ENCODE assay signal across 8 mouse cellular contexts in the genomic region with DNA sequence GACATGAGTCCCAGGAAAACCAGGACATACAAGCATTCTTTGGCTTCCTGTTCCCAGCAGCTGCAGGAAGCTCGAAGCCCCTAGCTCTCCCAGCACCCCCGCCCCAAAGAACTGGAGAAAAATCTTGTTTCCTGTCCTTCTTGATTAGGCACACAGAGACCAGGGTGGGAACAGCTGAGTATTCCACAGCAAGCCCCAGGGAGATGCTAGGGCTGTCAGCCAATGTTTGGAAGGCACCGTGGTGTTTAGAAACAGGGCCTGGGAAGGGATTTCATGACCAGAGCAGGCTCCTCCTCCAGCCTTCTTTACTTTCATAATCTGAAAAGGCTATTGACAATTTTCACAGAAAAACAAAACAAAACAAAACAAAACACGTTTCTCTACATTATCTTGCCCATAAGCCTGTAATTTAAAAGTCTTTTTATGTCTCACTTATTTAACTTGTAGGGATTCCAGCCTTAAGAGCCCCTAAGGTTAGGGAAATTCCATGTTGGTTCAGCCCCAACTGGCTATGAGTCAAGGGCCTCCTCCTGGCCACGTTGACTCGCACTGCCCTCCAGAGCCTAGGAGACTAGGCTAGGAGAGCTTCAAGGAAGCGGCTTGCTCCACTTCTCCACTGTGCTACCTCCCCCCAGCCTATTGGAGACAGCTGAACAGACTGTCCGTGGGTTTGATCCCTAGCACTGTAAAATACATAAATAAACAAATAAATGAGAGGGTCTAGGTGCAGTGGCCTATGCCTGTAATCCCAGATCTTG. TPM values are rescaled to one million over a fixed set of nuclear protein-coding genes. Genes with fewer than 3 reads are reported as not detected.
A peak's percentile ranks its signal among the peaks of the same experiment; 100 is the strongest.
DNase-seq lines count a peak whose midpoint lies in the region; ATAC-seq and TF ChIP-seq lines count a peak whose summit lies in the region.

No protein-coding gene starts in this region.

- intact Hi-C loops in gastrocnemius, postnatal 14 days (cut with DNase I; ENCODE audit: low total_unique reads) = no loop called here

- no peak overlapping the region for H3K9ac ChIP-seq in limb, embryonic 13.5 days

- peak; percentile 70 for TF ChIP-seq POLR2A in myocyte (IDR thresholded peaks at IDR 0.05; ENCODE audit: insufficient read length, low read depth)
- TF ChIP-seq POLR2A in thymus, adult 2 months (IDR thresholded peaks at IDR 0.05; ENCODE audit: control insufficient read depth, extremely low read depth, insufficient read depth, low read length, poor library complexity) = no peak

- H3K4me1 ChIP-seq in limb, embryonic 13.5 days = 0 out of 2 replicates have a peak, but pooled peaks cover 3% of the 10 kb centered on the region
- H3K4me1 ChIP-seq in limb, embryonic 10.5 days = peaks cover 4% of the 10 kb centered on the region; the same call in 1 of the 2 replicates
- H3K4me1 ChIP-seq in thymus, adult 2 months (replicated peaks; ENCODE audit: control insufficient read depth, insufficient read depth, low read length) = no peaks in the 10 kb centered on the region

- H3K36me3 ChIP-seq in limb, embryonic 13.5 days = no peaks in the 10 kb centered on the region
- H3K36me3 ChIP-seq in limb, embryonic 10.5 days = no peaks in the 10 kb centered on the region
- H3K36me3 ChIP-seq in myocyte (ENCODE audit: control insufficient read depth, insufficient read depth) = no peaks in the 10 kb centered on the region
- no peaks in the 10 kb centered on the region for H3K36me3 ChIP-seq in thymus, adult 2 months (ENCODE audit: control insufficient read depth, insufficient read depth, low read length)

- WGBS in limb, embryonic 13.5 days = 42% methylated on average over 8 of the region's 8 CpGs
- WGBS in limb, embryonic 10.5 days = 53% methylated on average over 8 of the region's 8 CpGs
- 65% methylated on average over 8 of the region's 8 CpGs for WGBS in thymus, adult 2 months

- H3ac ChIP-seq in myocyte (ENCODE audit: control insufficient read depth, insufficient read length) = no peak overlapping the region

- no peak overlapping the region for H3K4me3 ChIP-seq in limb, embryonic 13.5 days
- no peak overlapping the region for H3K4me3 ChIP-seq in limb, embryonic 10.5 days
- H3K4me3 ChIP-seq in myocyte = no peak overlapping the region
- no peak overlapping the region for H3K4me3 ChIP-seq in thymus, adult 2 months (ENCODE audit: control insufficient read depth, insufficient read depth, low read length)

- no peak overlapping the region for H3K27ac ChIP-seq in limb, embryonic 13.5 days
- H3K27ac ChIP-seq in limb, embryonic 10.5 days = no peak overlapping the region
- no peak overlapping the region for H3K27ac ChIP-seq in thymus, adult 2 months (ENCODE audit: control insufficient read depth, insufficient read depth, low read length)

- no peak for DNase-seq in limb, embryonic 10.5 days (ENCODE audit: low spot score)
- peak; percentile 93 for DNase-seq in gastrocnemius, postnatal 14 days
- peak; percentile 57 for DNase-seq in kidney, adult 18-20 months
- no peak for DNase-seq in thymus, adult 2 months
- no peak for DNase-seq in thymus, adult 18-20 months
- no peak for DNase-seq in layer of hippocampus, postnatal 36 days

- H3K4me2 ChIP-seq in limb, embryonic 13.5 days (replicated peaks) = no peak overlapping the region; the same call in 1 of the 2 replicates
- H3K4me2 ChIP-seq in myocyte (ENCODE audit: low read depth) = peak overlapping the region; percentile 69

- no peaks in the 10 kb centered on the region for H3K9me3 ChIP-seq in limb, embryonic 13.5 days
- no peaks in the 10 kb centered on the region for H3K9me3 ChIP-seq in limb, embryonic 10.5 days (replicated peaks)

- no peaks in the 10 kb centered on the region for H3K27me3 ChIP-seq in limb, embryonic 13.5 days
- no peaks in the 10 kb centered on the region for H3K27me3 ChIP-seq in limb, embryonic 10.5 days (ENCODE audit: low read depth, poor library complexity, severe bottlenecking)
- H3K27me3 ChIP-seq in myocyte (ENCODE audit: control insufficient read depth, insufficient read depth, insufficient read length) = no peaks in the 10 kb centered on the region
- no peaks in the 10 kb centered on the region for H3K27me3 ChIP-seq in thymus, adult 2 months (ENCODE audit: control insufficient read depth, insufficient read depth, low read length)

- no peak for TF ChIP-seq CTCF in thymus, adult 2 months (IDR thresholded peaks at IDR 0.05; ENCODE audit: borderline replicate concordance, control insufficient read depth, extremely low read depth, insufficient read depth, low read length, poor library complexity)

- ATAC-seq in limb, embryonic 13.5 days (ENCODE audit: low FRiP score, low read depth) = peak; percentile 72; the same call in 1 of the 2 replicates

- no peaks in the 10 kb centered on the region for H3K79me2 ChIP-seq in myocyte (ENCODE audit: control insufficient read depth, insufficient read depth)

TF ChIP-seq in myocyte, 11 proteins besides CTCF, POLR2A, EP300 and RAD21:
- no peak for TF ChIP-seq CEBPB (IDR thresholded peaks at IDR 0.05; ENCODE audit: insufficient read depth, poor library complexity, severe bottlenecking)
- TF ChIP-seq TCF12 (IDR thresholded peaks at IDR 0.05; ENCODE audit: insufficient read depth, poor library complexity, severe bottlenecking) = peak; percentile 63
- no peak for TF ChIP-seq MAX (IDR thresholded peaks at IDR 0.05; ENCODE audit: low read depth)
- TF ChIP-seq MYOG (IDR thresholded peaks at IDR 0.05; ENCODE audit: control insufficient read depth in 1 of 3, insufficient read depth in 1 of 3, insufficient read length in 2 of 3, low read depth in 2 of 3) = peak; percentile 31 to 83 (median 71)
- TF ChIP-seq TCF3 (IDR thresholded peaks at IDR 0.05; ENCODE audit: insufficient read length, low read depth) = no peak
- TF ChIP-seq E2F4 (IDR thresholded peaks at IDR 0.05; ENCODE audit: insufficient read depth) = no peak
- TF ChIP-seq MYOD1 (IDR thresholded peaks at IDR 0.05; ENCODE audit: control insufficient read depth in 1 of 3, insufficient read length in 2 of 3, low read depth in 2 of 3) = peak; percentile 35 to 84 (median 80)
- TF ChIP-seq USF1 (IDR thresholded peaks at IDR 0.05; ENCODE audit: low read depth) = no peak
- peak; percentile 59 for TF ChIP-seq POLR2AphosphoS2 (IDR thresholded peaks at IDR 0.05; ENCODE audit: insufficient read length, low read depth)
- no peak for TF ChIP-seq REST (IDR thresholded peaks at IDR 0.05; ENCODE audit: insufficient read depth, insufficient read length)
- TF ChIP-seq SRF (IDR thresholded peaks at IDR 0.05; ENCODE audit: control insufficient read depth, insufficient read length, low read depth) = no peak
TF ChIP-seq in myocyte: peak in this region for 4.

RNA-seq across cellular contexts. Expression of a gene that starts 10.0 kb away (rescaled TPM):
- polyA plus RNA-seq in limb, embryonic 13.5 days (2015; fragmentation: Nextera tagmentation; extraction: Ambion mirVana) = 53.0 and 54.0 TPM in 2 replicates
- 32.9 and 35.8 TPM in 2 replicates for polyA plus RNA-seq in limb, embryonic 10.5 days (2016; fragmentation: Nextera tagmentation; extraction: Ambion mirVana)
- 1 to 10 TPM; 9.3 to 9.8 TPM for total RNA-seq in gastrocnemius, postnatal 14 days (2021)
- 37.9 TPM for polyA plus RNA-seq in myocyte (2012; fragmentation: generic; extraction: Trizol)
- polyA plus RNA-seq in thymus, adult 2 months (2012; rRNA removed) = 9.0 and 9.2 TPM in 2 replicates
- total RNA-seq in layer of hippocampus, postnatal 36 days (2021) = 100 to 1,000 TPM in 1 of 2 experiments, 10 to 100 TPM in 1; 96.7 to 118 TPM

RNA-seq across cellular contexts. Expression of a gene that starts 16.4 kb away (rescaled TPM):
- 13.5 and 13.7 TPM in 2 replicates for polyA plus RNA-seq in limb, embryonic 13.5 days (2015; fragmentation: Nextera tagmentation; extraction: Ambion mirVana)
- polyA plus RNA-seq in limb, embryonic 10.5 days (2016; fragmentation: Nextera tagmentation; extraction: Ambion mirVana) = 23.1 and 24.8 TPM in 2 replicates
- 1 to 10 TPM in 1 of 2 experiments, under 1 TPM in 1; 0.76 to 1.3 TPM for total RNA-seq in gastrocnemius, postnatal 14 days (2021)
- polyA plus RNA-seq in myocyte (2012; fragmentation: generic; extraction: Trizol) = 2.1 TPM
- 3.2 and 4.4 TPM in 2 replicates for polyA plus RNA-seq in thymus, adult 2 months (2012; rRNA removed)
- total RNA-seq in layer of hippocampus, postnatal 36 days (2021) = 10 to 100 TPM; 34.9 to 36.2 TPM

RNA-seq across cellular contexts. Expression of a gene that starts 16.5 kb away (rescaled TPM):
- polyA plus RNA-seq in limb, embryonic 13.5 days (2015; fragmentation: Nextera tagmentation; extraction: Ambion mirVana) = 56.9 and 63.3 TPM in 2 replicates
- 59.6 and 59.9 TPM in 2 replicates for polyA plus RNA-seq in limb, embryonic 10.5 days (2016; fragmentation: Nextera tagmentation; extraction: Ambion mirVana)
- total RNA-seq in gastrocnemius, postnatal 14 days (2021) = 100 to 1,000 TPM; 232 to 238 TPM
- 195 TPM for polyA plus RNA-seq in myocyte (2012; fragmentation: generic; extraction: Trizol)
- 25.4 and 27.0 TPM in 2 replicates for polyA plus RNA-seq in thymus, adult 2 months (2012; rRNA removed)
- 10 to 100 TPM; 77.8 to 82.4 TPM for total RNA-seq in layer of hippocampus, postnatal 36 days (2021)

RNA-seq across cellular contexts. Expression of a gene that starts 25.7 kb away (rescaled TPM):
- polyA plus RNA-seq in limb, embryonic 13.5 days (2015; fragmentation: Nextera tagmentation; extraction: Ambion mirVana) = 426 and 428 TPM in 2 replicates
- 246 and 250 TPM in 2 replicates for polyA plus RNA-seq in limb, embryonic 10.5 days (2016; fragmentation: Nextera tagmentation; extraction: Ambion mirVana)
- 100 to 1,000 TPM; 159 to 177 TPM for total RNA-seq in gastrocnemius, postnatal 14 days (2021)
- polyA plus RNA-seq in myocyte (2012; fragmentation: generic; extraction: Trizol) = 306 TPM
- 148 and 178 TPM in 2 replicates for polyA plus RNA-seq in thymus, adult 2 months (2012; rRNA removed)
- 100 to 1,000 TPM; 169 to 173 TPM for total RNA-seq in layer of hippocampus, postnatal 36 days (2021)

RNA-seq across cellular contexts. Expression of a gene that starts 25.7 kb away (rescaled TPM):
- polyA plus RNA-seq in limb, embryonic 13.5 days (2015; fragmentation: Nextera tagmentation; extraction: Ambion mirVana) = 30.3 and 35.8 TPM in 2 replicates
- polyA plus RNA-seq in limb, embryonic 10.5 days (2016; fragmentation: Nextera tagmentation; extraction: Ambion mirVana) = 9.2 and 11.5 TPM in 2 replicates
- 10 to 100 TPM; 24.7 to 26.9 TPM for total RNA-seq in gastrocnemius, postnatal 14 days (2021)
- polyA plus RNA-seq in myocyte (2012; fragmentation: generic; extraction: Trizol) = 29.8 TPM
- 31.1 and 43.4 TPM in 2 replicates for polyA plus RNA-seq in thymus, adult 2 months (2012; rRNA removed)
- total RNA-seq in layer of hippocampus, postnatal 36 days (2021) = 10 to 100 TPM; 29.1 to 30.0 TPM

Comparison
In these comparisons a context has a peak if more than half of its experiments do, and no peak if none do; other contexts are left out.
1. DNase-seq: peak in gastrocnemius, postnatal 14 days (single experiment) and kidney, adult 18-20 months (single experiment); none in limb, embryonic 10.5 days (single experiment), thymus, adult 2 months (single experiment), thymus, adult 18-20 months (0 of 2) and layer of hippocampus, postnatal 36 days (0 of 2).